Mouse (Mus musculus): Measurements from ENCODE around the gene Tvp23b.

Tvp23b gene

DNA sequence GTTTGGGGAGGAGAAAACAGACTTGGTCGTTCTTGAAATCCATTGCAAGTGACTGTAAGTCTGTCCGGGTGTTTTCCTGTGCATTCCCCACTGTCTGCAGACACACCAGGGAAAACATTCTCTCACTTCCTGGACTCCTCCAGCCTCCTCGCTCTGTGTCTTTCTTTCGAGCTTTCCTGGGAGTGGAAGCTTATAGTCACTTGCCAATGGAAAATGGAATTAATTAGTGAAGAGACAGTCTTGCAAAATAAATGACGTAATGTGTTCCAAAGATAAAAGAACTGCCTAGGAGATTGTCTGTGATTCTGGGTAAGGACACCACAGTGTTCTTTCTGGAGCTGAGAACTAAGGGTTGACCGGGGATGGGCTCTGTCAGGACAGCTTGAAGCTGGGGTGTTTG lies 64.3 kb downstream of the Tvp23b start:
- DNase-seq (ENCODE audit: low spot score): no peak

DNA sequence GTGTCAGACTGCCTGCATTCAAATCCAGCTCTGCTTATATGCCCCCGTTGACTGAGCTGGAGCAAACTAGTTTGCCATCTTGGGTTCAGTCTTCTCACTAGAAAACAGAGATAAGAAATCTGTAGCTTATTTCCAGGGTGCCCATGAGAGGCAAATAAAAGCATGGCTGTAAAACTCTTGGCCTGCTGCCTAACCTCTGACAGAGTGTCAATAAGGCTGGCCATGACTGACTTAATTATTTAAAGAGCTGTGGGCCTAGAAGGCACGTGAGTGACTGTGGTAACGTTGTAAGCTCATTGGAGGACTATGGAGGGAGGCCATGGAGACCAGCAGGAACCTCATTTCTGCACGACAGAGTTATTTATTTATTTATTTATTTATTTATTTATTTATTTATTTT lies 66.3 kb downstream of the Tvp23b start:
- no peak for DNase-seq (ENCODE audit: low spot score)

GRCm38 (mm10) chr11:62949548-62949947 lies 70.3 kb downstream of the Tvp23b start:
- no peak for DNase-seq (ENCODE audit: low spot score)

- no peak for DNase-seq (ENCODE audit: low spot score)
Observed at GRCm38 (mm10) chr11:62951012-62951411, 71.8 kb downstream of the Tvp23b start, which contains the start of gene Cdrt4. Gene Cdrt4 (plus strand): TSS chr11:62951193.

GRCm38 (mm10) chr11:62954766-62955165 lies 75.5 kb downstream of the Tvp23b start:
- DNase-seq (ENCODE audit: low spot score): no peak

DNA sequence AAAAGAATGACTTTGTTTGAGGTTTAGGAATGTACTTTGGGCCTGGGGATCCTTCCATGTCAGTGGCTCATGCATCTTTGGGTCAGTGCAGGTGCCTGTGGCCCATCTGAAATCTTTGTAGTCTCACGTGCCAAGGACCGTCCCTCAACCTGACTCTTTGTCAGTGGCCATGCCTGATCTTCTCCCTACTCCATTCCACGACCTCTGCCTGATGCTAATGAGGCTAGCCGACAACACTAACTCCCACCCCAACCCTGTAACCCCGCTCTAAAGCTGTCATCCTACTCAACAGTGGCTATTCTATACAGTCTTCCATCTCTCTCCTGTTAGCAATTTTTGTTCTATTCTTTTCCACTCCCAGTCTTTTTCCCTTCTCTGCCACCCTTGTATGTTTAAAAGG lies 75.9 kb downstream of the Tvp23b start:
- no peak for DNase-seq (ENCODE audit: low spot score)

- DNase-seq (ENCODE audit: low spot score): no peak
Observed at GRCm38 (mm10) chr11:62955776-62956175, 76.5 kb downstream of the Tvp23b start.

DNA sequence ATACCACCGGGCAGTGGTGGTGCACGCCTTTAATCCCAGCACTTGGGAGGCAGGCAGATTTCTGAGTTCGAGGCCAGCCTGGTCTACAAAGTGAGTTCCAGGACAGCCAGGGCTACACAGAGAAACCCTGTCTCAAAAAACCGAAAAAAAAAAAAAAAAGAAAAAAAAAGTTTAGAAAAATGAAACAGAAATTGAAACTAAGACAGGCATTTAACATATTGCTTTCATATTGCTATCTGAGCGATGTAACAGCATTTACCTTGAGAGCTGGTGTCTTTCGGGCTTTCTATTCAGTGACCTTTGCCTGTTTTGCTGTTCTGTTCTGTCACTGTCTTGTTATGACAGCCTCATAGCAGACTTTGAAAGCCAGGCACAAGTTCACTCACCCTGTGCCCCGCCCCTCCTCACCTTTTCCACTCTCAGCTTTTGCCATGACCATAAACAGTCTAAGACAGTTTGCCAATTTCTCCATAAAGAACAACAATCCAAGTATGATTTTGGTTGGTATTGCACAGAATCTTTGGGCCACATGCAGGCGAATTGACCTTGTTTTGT lies 78.4 kb downstream of the Tvp23b start:
- DNase-seq (ENCODE audit: low spot score): no peak

GRCm38 (mm10) chr11:62963292-62963691 lies 84.0 kb downstream of the Tvp23b start:
- DNase-seq (ENCODE audit: low spot score): no peak

GRCm38 (mm10) chr11:62966424-62966764 lies 87.1 kb downstream of the Tvp23b start:
- DNase-seq (ENCODE audit: low spot score): no peak
